Mouse (Mus musculus): ENCODE measurements around the gene Atp6v0c. TPM values are rescaled to one million over a fixed set of nuclear protein-coding genes. Genes with fewer than 3 reads are reported as not detected.
A peak's percentile ranks its signal among the peaks of the same experiment; 100 is the strongest.

Atp6v0c gene
- total RNA-seq, 1 experiment from 2014 or later = 65.1 TPM

DNA sequence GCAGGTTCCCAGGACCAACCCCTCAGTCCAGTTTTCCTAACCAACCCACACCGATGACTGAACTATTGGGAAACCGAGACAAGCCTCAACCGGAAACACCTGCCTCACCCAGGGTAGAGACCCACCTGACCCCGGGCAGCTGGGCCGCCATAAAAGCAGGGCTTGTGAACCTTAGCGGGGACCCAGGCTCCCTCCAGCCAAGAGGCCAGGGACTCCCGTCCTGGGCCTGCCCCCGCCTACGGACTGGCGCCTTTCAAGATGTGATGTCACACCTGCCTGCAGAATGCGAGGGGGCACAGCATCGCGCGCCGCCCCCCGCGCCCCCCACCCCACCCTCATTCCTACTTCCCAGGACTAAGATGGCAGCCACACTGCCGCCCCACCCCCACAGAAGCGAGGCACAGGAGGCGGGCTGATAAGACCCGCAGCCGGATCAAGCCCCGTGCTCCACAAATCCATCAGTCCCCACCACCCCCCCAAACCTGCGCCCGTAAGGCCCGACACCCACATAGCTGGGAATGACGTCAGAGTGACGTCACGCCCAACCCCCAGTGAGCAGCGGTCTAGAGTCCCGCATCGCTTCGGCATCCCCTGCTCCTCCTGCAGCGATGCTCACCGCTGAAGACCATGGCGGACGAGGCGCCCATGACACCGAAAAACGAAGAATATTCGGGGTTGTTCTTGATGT, 768 bp downstream of the Atp6v0c start:
- peak; percentile 6 to 30; a peak in 2 of 4 replicates for ATAC-seq (replicated peaks in 1 of 2; ENCODE audit: insufficient read depth in 1 of 2, low FRiP score in 2 of 2, low TSS enrichment in 1 of 2, low read depth in 1 of 2, poor library complexity in 2 of 2, severe bottlenecking in 2 of 2)

DNA sequence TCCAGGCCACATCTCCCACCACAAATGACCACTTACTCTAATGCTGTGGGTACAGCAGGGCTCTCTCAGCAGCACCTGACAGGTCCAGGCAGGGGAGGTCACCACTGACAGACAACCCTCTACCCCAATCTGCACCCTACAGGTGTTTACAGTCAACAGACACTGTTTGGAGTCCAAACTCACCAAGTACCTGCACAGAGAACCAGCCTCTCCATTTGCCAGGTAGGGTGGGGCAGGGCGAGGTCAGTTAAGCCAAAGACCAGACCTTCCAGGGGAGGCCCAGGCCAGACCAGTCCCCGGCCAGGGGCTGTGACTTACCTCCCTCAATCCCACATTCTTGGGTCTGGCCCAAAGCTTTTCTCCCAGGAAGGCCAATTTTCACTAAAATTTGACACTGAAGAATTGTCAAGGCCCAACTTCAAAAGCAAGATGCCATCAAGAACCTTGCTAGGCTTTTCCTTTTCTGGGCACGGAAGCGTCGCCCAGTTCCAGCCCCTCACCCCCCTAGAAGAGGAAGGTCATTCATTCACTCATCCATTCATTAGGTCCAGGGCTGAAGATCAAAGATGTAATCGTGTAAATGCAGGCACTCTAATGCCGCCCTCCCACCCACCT, 1.5 kb downstream of the Atp6v0c start:
- no peak for ATAC-seq (replicated peaks in 1 of 2; ENCODE audit: insufficient read depth in 1 of 2, low FRiP score in 2 of 2, low TSS enrichment in 1 of 2, low read depth in 1 of 2, poor library complexity in 2 of 2, severe bottlenecking in 2 of 2)

DNA sequence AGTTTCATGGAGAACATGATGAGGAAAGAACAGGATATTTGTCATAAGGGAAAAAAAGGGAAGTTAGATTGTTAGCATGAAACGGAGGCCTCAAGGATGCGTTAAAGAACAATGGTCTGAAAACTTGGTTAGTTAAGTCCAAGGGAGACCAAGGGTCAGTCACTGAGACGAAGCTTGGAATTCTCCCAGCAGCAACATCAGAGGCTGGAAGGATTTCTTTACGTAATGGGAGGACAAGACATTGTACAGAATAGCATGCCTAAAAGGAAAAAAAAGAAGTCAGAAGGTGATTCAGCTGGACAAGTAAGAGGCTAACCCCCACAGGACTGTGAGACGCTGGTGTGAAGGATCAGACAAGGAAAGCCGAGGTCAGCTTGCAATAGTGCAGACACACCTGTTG, 2.4 kb downstream of the Atp6v0c start:
- ATAC-seq (replicated peaks in 1 of 2; ENCODE audit: insufficient read depth in 1 of 2, low FRiP score in 2 of 2, low TSS enrichment in 1 of 2, low read depth in 1 of 2, poor library complexity in 2 of 2, severe bottlenecking in 2 of 2) = no peak

DNA sequence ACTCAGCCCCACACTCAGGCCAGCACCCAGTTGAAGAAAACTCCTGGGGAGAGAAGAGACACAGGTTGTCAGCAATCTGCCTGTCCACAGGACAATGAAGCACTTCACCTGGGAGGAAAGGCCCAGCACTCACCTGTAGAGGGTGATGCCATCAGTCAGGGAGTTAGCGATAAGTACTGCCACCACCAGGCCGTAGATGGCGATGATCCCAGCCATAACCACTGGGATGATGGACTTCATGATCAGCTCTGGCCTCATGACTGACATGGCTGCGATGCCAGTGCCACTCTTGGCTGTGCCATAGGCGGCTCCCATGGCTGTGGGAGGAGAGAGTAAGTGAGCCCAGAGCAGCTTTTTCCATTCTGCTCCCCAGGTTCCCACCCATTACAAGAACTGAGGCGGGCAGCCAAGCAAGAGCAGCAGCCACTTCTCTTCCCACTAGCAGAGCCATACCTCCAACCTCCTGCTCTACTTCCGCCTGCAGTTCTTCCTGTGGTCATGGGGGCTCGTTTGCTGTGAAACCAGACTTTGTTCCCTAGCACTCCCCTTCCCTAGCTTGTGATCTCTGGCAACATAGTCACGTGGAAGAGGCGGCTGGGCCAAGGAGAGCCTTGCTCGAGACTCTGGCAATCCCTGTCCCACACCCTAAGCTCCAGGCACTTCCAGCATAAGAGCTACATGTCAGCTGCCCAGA, 4.8 kb downstream of the Atp6v0c start:
- ATAC-seq (replicated peaks in 1 of 2; ENCODE audit: insufficient read depth in 1 of 2, low FRiP score in 2 of 2, low TSS enrichment in 1 of 2, low read depth in 1 of 2, poor library complexity in 2 of 2, severe bottlenecking in 2 of 2) = no peak

DNA sequence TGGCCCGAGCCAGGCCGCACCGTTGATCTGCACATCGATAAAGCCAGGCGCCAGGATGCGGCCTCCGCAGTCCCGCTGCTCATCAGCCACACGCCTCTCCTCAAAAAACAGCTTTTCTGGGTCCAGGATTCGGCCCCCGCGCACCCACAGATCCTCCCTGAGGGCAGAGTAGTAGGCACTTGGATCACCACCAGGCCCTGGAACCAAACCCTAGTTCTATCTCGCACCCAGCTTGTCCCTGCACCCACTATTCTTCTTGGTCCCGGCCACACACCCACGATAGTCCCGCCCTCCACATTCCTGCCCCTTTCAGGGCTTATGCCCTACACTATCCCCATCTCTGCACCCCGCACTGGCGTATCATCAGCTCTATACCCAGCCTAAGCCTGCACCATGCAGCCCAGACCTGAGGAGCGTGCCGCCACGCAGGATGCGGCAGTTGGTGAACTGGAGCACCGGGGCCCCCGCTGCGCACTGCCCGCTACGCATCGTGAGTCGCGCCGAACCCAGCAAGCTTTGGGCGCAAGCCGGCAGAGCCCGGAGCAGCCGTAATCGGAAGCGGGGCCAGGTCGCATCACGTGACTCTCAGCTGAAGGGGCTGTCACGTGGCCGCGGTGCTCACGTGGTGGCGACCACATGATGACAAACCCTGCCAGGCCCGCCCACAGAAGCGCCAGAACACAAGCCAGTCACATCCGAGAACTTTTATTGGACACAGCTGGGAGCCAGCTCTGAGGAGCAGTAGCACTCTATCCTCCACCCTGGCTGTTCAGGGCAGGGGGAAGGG, 6.1 kb downstream of the Atp6v0c start, which contains the start of gene Amdhd2:
Gene Amdhd2, minus strand, starts transcription at position 591 of the 787 bp plus-strand sequence.
- ATAC-seq (replicated peaks in 1 of 2; ENCODE audit: insufficient read depth in 1 of 2, low FRiP score in 2 of 2, low TSS enrichment in 1 of 2, low read depth in 1 of 2, poor library complexity in 2 of 2, severe bottlenecking in 2 of 2) = peak; percentile 43 to 46

DNA sequence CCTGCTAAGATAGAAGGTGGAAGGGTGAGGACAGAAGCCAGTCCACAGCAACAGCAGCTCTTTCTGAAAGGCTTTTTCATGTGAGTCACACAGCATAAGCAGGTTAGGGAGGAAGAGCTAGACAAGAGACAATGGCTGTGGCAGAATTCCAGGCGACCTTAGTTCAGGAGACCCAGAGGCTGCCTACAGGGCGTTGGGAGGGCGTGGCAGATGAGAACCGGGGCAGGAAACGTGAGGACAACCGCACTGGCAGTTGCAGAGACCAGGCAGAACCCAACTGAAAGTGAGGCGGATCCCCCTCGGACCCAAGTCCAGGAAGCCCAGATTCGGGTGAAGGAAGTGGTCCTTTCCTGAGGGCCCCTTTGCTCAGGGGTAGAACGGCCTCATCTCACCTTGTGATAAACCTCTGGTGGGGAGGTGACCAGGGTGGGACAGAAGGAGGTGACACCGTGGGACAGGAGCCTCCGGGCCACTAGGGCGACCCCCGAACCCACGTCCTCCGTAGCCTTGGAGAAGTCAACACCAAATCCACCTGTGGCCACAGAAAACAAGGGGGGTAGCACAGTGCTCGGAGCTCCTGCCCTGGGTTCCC, 6.8 kb downstream of the Atp6v0c start:
- peak; percentile 9 to 51; a peak in 2 of 4 replicates for ATAC-seq (replicated peaks in 1 of 2; ENCODE audit: insufficient read depth in 1 of 2, low FRiP score in 2 of 2, low TSS enrichment in 1 of 2, low read depth in 1 of 2, poor library complexity in 2 of 2, severe bottlenecking in 2 of 2)

DNA sequence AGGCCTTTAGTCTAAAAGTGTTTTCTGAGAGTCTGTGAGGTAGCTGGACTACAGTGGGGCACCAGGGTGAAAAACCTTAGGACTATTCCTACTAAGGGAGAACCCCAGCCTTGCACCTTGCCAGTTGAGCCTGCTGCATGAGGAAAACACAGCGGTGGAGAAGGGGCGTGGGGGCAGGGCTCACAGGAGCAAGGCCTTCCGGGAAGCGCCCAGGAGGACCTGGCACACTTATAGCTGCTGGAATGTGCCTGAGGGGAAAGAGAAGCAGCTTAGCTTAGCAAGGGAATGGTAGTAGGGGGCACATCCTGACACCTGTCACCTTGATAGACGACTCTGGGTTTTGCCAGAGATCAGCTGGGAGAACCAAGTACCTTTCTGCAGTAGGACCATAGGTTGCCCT, 8.0 kb downstream of the Atp6v0c start:
- ATAC-seq (replicated peaks in 1 of 2; ENCODE audit: insufficient read depth in 1 of 2, low FRiP score in 2 of 2, low TSS enrichment in 1 of 2, low read depth in 1 of 2, poor library complexity in 2 of 2, severe bottlenecking in 2 of 2) = no peak

DNA sequence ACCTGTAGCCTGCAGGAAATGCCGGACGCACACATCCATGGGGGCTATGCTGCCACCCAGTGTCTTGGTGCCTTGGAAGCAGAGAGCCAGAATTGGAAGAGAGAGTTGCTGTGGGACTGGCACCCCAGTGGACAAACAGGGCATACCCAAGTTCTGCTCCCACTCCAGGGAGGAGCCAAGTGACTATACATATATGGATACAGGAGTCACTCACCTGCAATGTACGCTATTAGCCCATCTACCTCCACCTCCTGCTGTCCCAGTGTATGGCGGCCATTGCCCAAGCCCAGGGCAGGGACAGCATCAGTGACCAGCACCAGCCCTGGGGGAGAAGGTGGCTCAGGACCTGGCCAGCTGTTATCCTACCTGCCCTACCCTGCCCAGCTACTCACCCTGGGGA, 12.0 kb downstream of the Atp6v0c start:
- no peak for ATAC-seq (replicated peaks in 1 of 2; ENCODE audit: insufficient read depth in 1 of 2, low FRiP score in 2 of 2, low TSS enrichment in 1 of 2, low read depth in 1 of 2, poor library complexity in 2 of 2, severe bottlenecking in 2 of 2)

DNA sequence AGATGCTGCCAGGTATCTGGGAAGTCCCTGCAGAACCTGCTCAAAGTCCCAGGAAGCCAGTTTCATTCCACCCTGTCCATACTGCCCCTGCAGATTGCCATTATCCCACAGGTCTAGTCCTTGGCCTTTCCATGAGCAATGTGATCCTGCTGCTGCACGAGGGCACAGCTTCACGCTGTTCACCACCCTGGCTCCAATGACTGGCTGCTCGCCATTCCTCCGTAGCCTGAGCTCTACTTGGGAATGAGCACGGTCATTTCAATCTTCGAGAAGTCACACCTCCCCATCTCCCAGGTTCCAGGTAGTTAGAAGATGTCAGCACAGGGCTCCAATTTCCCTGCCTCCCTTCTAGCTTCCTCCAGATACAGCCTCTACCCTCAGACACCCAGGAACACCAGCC, 12.4 kb downstream of the Atp6v0c start:
- no peak for ATAC-seq (replicated peaks in 1 of 2; ENCODE audit: insufficient read depth in 1 of 2, low FRiP score in 2 of 2, low TSS enrichment in 1 of 2, low read depth in 1 of 2, poor library complexity in 2 of 2, severe bottlenecking in 2 of 2)

DNA sequence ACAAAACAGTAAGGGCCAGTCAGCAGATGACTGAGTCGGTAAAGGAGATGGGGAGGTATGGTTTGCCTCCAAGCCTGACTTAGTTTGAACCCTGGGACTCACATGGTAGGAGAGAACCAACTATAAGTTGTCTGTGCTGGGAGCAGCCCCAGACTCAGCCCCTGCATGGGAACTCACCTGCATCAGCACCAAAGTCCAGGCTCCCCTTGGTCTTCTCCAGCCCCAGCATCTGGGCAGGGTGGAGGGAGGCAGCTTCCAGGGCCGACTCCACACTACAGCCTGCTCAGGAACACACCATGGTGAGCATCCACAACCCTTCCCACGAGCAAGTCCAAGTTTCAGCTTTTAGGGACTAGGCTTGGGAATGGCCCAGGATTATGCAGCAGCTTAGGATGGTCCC, 13.1 kb downstream of the Atp6v0c start:
- ATAC-seq (replicated peaks in 1 of 2; ENCODE audit: insufficient read depth in 1 of 2, low FRiP score in 2 of 2, low TSS enrichment in 1 of 2, low read depth in 1 of 2, poor library complexity in 2 of 2, severe bottlenecking in 2 of 2) = no peak

DNA sequence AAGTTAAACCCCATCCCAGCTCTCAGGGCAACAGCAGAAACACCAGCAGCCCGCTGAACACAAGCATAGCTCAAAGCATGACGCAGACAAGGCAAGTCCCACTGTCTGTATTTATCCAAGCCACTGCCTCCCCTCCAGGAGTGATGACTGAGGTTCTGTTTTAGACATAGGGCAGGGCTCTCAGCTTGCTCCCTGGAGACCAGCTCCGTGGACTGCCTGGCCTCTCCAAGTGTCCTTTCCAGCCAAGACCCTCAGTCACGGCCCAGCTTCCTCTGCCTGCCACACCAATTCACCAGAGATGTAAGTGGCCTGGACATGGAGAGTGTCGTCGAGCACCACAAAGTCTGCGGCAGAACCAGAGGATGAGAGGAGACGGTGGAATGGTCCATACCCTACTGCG, 13.8 kb downstream of the Atp6v0c start:
- no peak for ATAC-seq (replicated peaks in 1 of 2; ENCODE audit: insufficient read depth in 1 of 2, low FRiP score in 2 of 2, low TSS enrichment in 1 of 2, low read depth in 1 of 2, poor library complexity in 2 of 2, severe bottlenecking in 2 of 2)

DNA sequence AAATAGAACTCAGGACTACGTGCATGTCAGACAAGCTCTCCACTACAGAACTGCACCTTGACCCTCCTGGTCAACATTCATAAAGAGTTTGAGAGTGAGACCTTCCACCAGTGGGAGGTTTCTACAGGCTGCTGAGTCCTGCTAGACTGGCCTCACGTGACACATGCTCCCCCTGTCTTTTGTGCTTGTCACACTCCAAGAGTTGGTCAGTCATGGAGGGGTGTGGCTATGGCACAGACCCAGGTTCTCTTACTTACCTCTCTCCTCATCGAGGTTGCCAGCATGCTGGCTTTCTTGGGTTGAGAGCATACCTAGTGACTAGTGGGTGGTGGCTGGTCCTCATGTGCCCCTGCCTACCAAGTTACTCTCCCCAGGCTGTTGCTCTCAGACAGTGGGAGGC, 15.0 kb downstream of the Atp6v0c start:
- ATAC-seq (replicated peaks in 1 of 2; ENCODE audit: insufficient read depth in 1 of 2, low FRiP score in 2 of 2, low TSS enrichment in 1 of 2, low read depth in 1 of 2, poor library complexity in 2 of 2, severe bottlenecking in 2 of 2) = no peak

DNA sequence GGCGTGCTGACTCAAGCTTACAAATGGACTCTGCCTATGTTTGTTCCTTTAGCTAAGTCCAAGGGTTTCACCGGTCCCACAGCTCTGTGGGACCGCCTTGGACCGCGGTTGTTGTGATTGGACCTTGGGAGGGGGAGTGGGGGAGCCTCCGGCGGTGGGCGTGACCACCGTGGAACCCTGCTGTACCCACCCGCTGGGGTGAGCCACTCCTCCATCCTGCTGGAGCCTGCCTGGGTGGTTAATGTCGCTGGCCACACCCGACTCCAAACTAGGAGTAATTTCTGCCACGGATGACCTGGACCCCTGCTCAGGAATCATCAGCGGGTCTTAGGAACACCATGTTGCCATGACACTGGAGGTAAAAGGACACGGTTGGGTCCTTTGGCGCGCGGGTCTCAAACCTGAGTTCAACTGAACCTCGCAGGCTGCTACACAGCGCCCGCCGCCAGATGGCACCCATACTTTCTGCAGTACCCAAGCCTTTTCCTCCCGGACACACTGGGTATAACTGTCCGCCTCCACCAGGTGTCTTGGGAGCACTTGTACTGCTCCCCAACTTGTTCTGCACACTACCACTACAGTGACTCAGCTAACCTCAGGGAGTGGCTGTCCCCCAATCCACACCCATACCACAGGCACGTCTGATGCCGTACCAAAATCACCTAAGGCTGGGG, 17.5 kb downstream of the Atp6v0c start:
- peak; percentile 97 to 98 for ATAC-seq (replicated peaks in 1 of 2; ENCODE audit: insufficient read depth in 1 of 2, low FRiP score in 2 of 2, low TSS enrichment in 1 of 2, low read depth in 1 of 2, poor library complexity in 2 of 2, severe bottlenecking in 2 of 2)

DNA sequence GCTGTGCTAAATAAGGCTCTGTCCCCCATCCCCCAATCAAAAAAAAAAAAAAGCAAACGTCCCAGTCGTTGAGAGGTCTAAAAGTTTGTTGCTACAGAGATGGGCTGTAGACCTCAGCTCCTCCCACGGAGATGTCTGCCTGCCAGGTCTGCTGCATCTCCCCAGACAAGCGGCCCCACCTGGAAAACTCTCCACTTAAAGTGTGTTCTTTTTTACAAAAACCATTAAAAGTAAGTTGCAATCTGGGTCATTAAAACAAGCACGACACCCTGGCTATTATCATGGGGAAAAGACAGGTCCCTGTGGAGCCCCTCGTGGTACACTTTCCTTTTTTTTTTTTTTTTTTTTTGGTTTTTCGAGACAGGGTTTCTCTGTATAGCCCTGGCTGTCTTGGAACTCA, 18.1 kb downstream of the Atp6v0c start:
- no peak for ATAC-seq (replicated peaks in 1 of 2; ENCODE audit: insufficient read depth in 1 of 2, low FRiP score in 2 of 2, low TSS enrichment in 1 of 2, low read depth in 1 of 2, poor library complexity in 2 of 2, severe bottlenecking in 2 of 2)

DNA sequence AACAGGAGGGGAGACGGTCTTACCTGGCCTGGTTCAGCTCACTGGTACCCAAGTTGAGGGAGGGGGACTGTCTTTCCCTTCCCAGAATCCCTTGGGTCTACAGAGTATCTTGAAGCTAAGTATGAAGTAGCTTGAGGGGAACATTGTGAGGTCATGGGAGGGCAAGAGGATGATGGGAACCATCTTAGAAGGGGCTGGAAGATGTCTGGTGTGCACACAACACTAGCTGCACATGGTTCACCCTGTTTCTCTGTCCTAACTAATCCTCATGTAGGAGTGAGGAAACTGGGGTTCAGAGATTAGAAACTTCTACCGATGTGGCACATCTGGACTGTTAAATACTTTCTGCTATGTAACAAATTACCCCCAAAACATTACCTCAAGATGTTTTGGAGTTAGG, 18.7 kb downstream of the Atp6v0c start, which contains the start of gene Pdpk1:
Gene Pdpk1, minus strand, starts transcription at position 101 of the 400 bp plus-strand sequence.
- no peak for ATAC-seq (replicated peaks in 1 of 2; ENCODE audit: insufficient read depth in 1 of 2, low FRiP score in 2 of 2, low TSS enrichment in 1 of 2, low read depth in 1 of 2, poor library complexity in 2 of 2, severe bottlenecking in 2 of 2)

DNA sequence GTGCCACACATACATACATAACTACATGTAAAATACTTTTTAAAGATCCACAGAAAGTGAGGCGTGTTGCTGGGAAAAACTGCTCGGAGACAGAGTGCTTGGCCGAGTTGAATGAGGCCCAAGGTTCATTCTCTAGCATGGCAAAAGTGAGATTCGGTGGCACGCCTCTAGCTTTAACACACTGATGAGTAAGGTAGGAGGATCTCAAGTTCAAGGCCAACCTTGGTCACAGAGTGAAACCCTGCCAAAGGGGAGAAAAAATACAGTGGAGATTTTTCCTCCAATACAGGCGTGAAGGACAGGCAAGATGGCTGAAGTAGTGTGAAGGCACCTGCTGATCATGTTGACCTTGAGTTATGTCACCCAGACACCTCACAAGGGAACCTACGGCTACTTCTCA, 20.1 kb downstream of the Atp6v0c start:
- ATAC-seq (replicated peaks in 1 of 2; ENCODE audit: insufficient read depth in 1 of 2, low FRiP score in 2 of 2, low TSS enrichment in 1 of 2, low read depth in 1 of 2, poor library complexity in 2 of 2, severe bottlenecking in 2 of 2) = no peak

DNA sequence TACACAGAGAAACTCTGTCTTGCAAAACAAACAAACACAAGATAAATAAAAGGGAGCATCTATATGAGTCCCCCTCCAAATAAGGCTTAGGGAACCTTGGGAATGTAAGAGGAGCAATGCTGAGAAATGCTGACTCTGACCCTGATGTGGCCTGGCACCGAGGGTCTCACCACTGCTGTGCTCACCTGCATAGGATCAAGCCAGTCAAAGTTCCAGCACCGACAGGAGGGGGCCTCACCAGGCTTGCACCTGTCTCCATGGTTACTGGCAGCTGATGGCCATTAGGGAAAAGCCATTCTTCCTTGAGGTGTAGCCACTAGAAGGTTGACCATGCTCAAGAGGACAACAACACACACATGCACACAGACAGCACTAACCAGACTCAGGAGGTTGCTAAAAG, 26.6 kb downstream of the Atp6v0c start:
- no peak for ATAC-seq (replicated peaks in 1 of 2; ENCODE audit: insufficient read depth in 1 of 2, low FRiP score in 2 of 2, low TSS enrichment in 1 of 2, low read depth in 1 of 2, poor library complexity in 2 of 2, severe bottlenecking in 2 of 2)
